Mouse (Mus musculus) brain, embryonic 14.5 days (tissue): Measurements from ENCODE around the gene 9130409I23Rik.

ENCODE experiments used
- CTCF ChIP-seq: fragments of 200-500 bp; IDR thresholded peaks from 2 replicates; pipeline ENCODE4 v1.5.1; 2012; ENCODE audit warnings: inconsistent platforms, mild to moderate bottlenecking, moderate library complexity, borderline replicate concordance; ENCODE audit not compliant: insufficient read depth, insufficient read length; ENCODE audit errors: extremely low read depth
- POLR2A ChIP-seq: fragments of 200-500 bp; IDR thresholded peaks from 2 replicates; pipeline ENCODE4 v1.6.1; 2012; ENCODE audit warnings: mild to moderate bottlenecking, inconsistent platforms, borderline replicate concordance; ENCODE audit not compliant: poor library complexity, insufficient read depth, insufficient read length, severe bottlenecking; ENCODE audit errors: extremely low read depth

DNA sequence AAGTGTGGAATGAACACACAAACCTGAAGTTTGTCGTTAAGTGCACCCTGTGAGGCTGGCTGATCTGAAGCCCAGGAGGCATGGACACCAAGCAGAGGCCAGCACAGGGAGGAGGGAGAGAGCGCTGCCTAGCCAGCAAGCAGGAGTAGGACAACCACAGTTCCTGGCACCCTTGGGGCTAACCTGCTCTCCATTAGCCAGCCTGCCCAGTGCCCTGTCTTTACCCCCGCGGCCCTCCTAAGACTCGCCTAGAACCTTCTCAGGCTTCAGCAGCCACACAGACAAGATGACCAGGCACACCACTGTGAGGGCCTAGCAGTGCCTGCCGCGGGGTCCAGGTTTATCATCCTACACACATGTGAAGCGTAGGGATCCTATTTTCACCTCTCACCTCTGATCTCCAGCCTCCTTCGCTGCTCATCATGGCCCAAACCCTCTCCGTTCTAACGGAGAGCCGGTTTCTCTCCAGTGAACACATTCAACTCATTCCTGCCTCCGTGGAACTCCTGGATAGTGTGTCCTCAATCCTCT lies 33.1 kb upstream of the 9130409I23Rik start:
- TF ChIP-seq POLR2A (no peak), CTCF (no peak)
